Mouse (Mus musculus) heart, embryonic 14.5 days (tissue): ENCODE measurements around the gene Lrrfip2. TPM values are rescaled to one million over a fixed set of nuclear protein-coding genes. Genes with fewer than 3 reads are reported as not detected.

Source experiments
- ATAC-seq: fragments of 200-750 bp; cut with Nextera tagmentation; 2 replicates; pipeline ENCODE4 v1.8.0; 2017; ENCODE audit warnings: low read depth, moderate TSS enrichment; ENCODE audit not compliant: insufficient number of reproducible peaks, insufficient read depth, low FRiP score
- H3K27ac ChIP-seq, 2 experiments: fragments of 200-500 bp in 1 of 2; fragments of 300-500 bp in 1 of 2; sonication (generic) in 1 of 2; replicated peaks in 1 of 2; 2 replicates each; pipeline ENCODE4 v1.5.1; 2012 to 2014; ENCODE audit warnings: low read depth in 2 of 2, low read length in 2 of 2, control low read depth in 1 of 2, mild to moderate bottlenecking in 1 of 2, mixed read lengths in 1 of 2; ENCODE audit not compliant: control insufficient read depth in 1 of 2, insufficient read depth in 1 of 2
- H3K27me3 ChIP-seq: fragments of 300-500 bp; sonication (generic); 2 replicates; pipeline ENCODE4 v1.6.1; 2014; ENCODE audit warnings: mild to moderate bottlenecking, low read length, control low read depth; ENCODE audit not compliant: control insufficient read depth, insufficient read depth
- H3K36me3 ChIP-seq: fragments of 300-500 bp; sonication (generic); 2 replicates; pipeline ENCODE4 v1.6.1; 2014; ENCODE audit warnings: mild to moderate bottlenecking, control low read depth, low read length, mixed read lengths; ENCODE audit not compliant: control insufficient read depth, insufficient read depth
- H3K4me1 ChIP-seq, 2 experiments: fragments of 200-500 bp in 1 of 2; fragments of 300-500 bp in 1 of 2; sonication (generic) in 1 of 2; 2 replicates each; pipeline ENCODE4 v1.6.1; 2012 to 2014; ENCODE audit warnings: low read length in 2 of 2, control low read depth in 1 of 2, mixed read lengths in 1 of 2; ENCODE audit not compliant: control insufficient read depth in 2 of 2, insufficient read depth in 2 of 2
- H3K4me2 ChIP-seq: fragments of 300-500 bp; sonication (generic); 2 replicates; pipeline ENCODE4 v1.6.1; 2014; ENCODE audit warnings: mild to moderate bottlenecking, low read length
- H3K4me3 ChIP-seq, 2 experiments: fragments of 200-500 bp in 1 of 2; fragments of 300-500 bp in 1 of 2; sonication (generic) in 1 of 2; 2 replicates each; pipeline ENCODE4 v1.5.1; 2012 to 2014; ENCODE audit warnings: low read length in 2 of 2, mild to moderate bottlenecking in 2 of 2, control low read depth in 1 of 2, low read depth in 1 of 2, moderate library complexity in 1 of 2; ENCODE audit not compliant: control insufficient read depth in 1 of 2, insufficient read depth in 1 of 2
- H3K9ac ChIP-seq: fragments of 300-500 bp; sonication (generic); 2 replicates; pipeline ENCODE4 v1.6.1; 2014; ENCODE audit warnings: mild to moderate bottlenecking, low read length
- H3K9me3 ChIP-seq: fragments of 300-500 bp; sonication (generic); 2 replicates; pipeline ENCODE4 v1.6.1; 2016; ENCODE audit warnings: low read length, control low read depth; ENCODE audit not compliant: control insufficient read depth
- WGBS: fragments of 180-500 bp; shearing (Covaris S2); extraction: QIAGEN DNeasy Blood & Tissue Kit; methylation state at CpG from one replicate; pipeline ENCODE4 v1.1.7; 2014; 5-methylcytosine and 5-hydroxymethylcytosine counted together
- polyA plus RNA-seq: library from polyadenylated mRNA; unstranded; fragments of >200 nt; fragmentation: Nextera tagmentation; extraction: Ambion mirVana; gene quantifications from 2 replicates; pipeline ENCODE4 v1.2.1, GENCODE M21; 2014

Lrrfip2 gene
- polyA plus RNA-seq, 1 experiment from 2014 or later, result 75.3 TPM

- H3K4me2 ChIP-seq, result no peak overlapping the region
- no peak overlapping the region for H3K9ac ChIP-seq
- H3K9me3 ChIP-seq, result no peaks in the 10 kb centered on the region
- peaks cover 54% of the 10 kb centered on the region for H3K36me3 ChIP-seq
- 76% methylated on average over 6 of the region's 6 CpGs for WGBS
- peaks cover 14 to 36% of the 10 kb centered on the region in 2 experiments for H3K4me1 ChIP-seq
- H3K27ac ChIP-seq, result no peak overlapping the region
- no peak for ATAC-seq
- no peaks in the 10 kb centered on the region for H3K27me3 ChIP-seq
- H3K4me3 ChIP-seq, result no peak overlapping the region
These were observed 128.2 kb downstream of the Lrrfip2 start for GRCm38 (mm10) chr9:111245546-111245945.

- no peak overlapping the region for H3K4me3 ChIP-seq
- ATAC-seq, result peak; percentile 82
- H3K4me2 ChIP-seq, result peak overlapping the region; percentile 1; the same call in 1 of the 2 replicates
- peak overlapping the region; percentile 76 to 82 for H3K27ac ChIP-seq
- H3K27me3 ChIP-seq, result no peaks in the 10 kb centered on the region
- peaks cover 65% of the 10 kb centered on the region for H3K36me3 ChIP-seq
- no peak overlapping the region for H3K9ac ChIP-seq
- peaks cover 10 to 32% of the 10 kb centered on the region in 2 experiments for H3K4me1 ChIP-seq
- H3K9me3 ChIP-seq, result no peaks in the 10 kb centered on the region
- 46% methylated on average over 3 of the region's 3 CpGs for WGBS
These were observed 130.4 kb downstream of the Lrrfip2 start for GRCm38 (mm10) chr9:111247682-111248246.

GRCm38 (mm10) chr9:111252161-111252869 lies 134.9 kb downstream of the Lrrfip2 start:
- WGBS, result 44% methylated on average over 7 of the region's 7 CpGs
- ATAC-seq, result no peak
- H3K36me3 ChIP-seq, result peaks cover 81% of the 10 kb centered on the region

GRCm38 (mm10) chr9:111260360-111260985 lies 143.1 kb downstream of the Lrrfip2 start:
- Histone ChIP-seq H3K36me3 (peaks cover 84% of the 10 kb centered on the region), H3K27ac (peak overlapping the region; percentile 15 to 52; a peak in 2 of 4 replicates), H3K4me2 (no peak overlapping the region), H3K4me3 (no peak overlapping the region), H3K9ac (no peak overlapping the region), H3K9me3 (no peaks in the 10 kb centered on the region), H3K4me1 (no peaks in the 10 kb centered on the region), H3K27me3 (no peaks in the 10 kb centered on the region)
- whole genome bisulfite sequencing, result 23% methylated on average over 1 of the region's 1 CpGs
- ATAC-seq, result no peak

More at GRCm38 (mm10) chr9:111252161-111252869, 134.9 kb downstream of the Lrrfip2 start:
- Histone ChIP-seq H3K4me3 (no peak overlapping the region), H3K9me3 (no peaks in the 10 kb centered on the region), H3K4me1 (peaks cover 2 to 17% of the 10 kb centered on the region in 2 experiments), H3K27me3 (no peaks in the 10 kb centered on the region), H3K9ac (no peak overlapping the region), H3K4me2 (no peak overlapping the region), H3K27ac (no peak overlapping the region)

GRCm38 (mm10) chr9:111261356-111261755 lies 144.0 kb downstream of the Lrrfip2 start:
- no peaks in the 10 kb centered on the region for H3K27me3 ChIP-seq
- H3K9ac ChIP-seq, result no peak overlapping the region
- no peak overlapping the region for H3K4me2 ChIP-seq
- WGBS, result 91% methylated on average over 4 of the region's 4 CpGs
- H3K4me3 ChIP-seq, result no peak overlapping the region
- H3K9me3 ChIP-seq, result no peaks in the 10 kb centered on the region
- peaks cover 85% of the 10 kb centered on the region for H3K36me3 ChIP-seq
- no peak for ATAC-seq
- H3K4me1 ChIP-seq, result no peaks in the 10 kb centered on the region
- H3K27ac ChIP-seq, result no peak overlapping the region

- Histone ChIP-seq H3K9me3 (no peaks in the 10 kb centered on the region), H3K36me3 (peaks cover 47% of the 10 kb centered on the region), H3K27ac (no peak overlapping the region), H3K27me3 (no peaks in the 10 kb centered on the region), H3K4me2 (no peak overlapping the region), H3K4me3 (no peak overlapping the region), H3K4me1 (peaks cover 0 to 14% of the 10 kb centered on the region in 2 experiments; a peak in 1 of 4 replicates), H3K9ac (no peak overlapping the region)
- WGBS, result 95% methylated on average over 2 of the region's 2 CpGs
- ATAC-seq, result no peak
These were observed 150.6 kb downstream of the Lrrfip2 start for GRCm38 (mm10) chr9:111267998-111268397.

GRCm38 (mm10) chr9:111270606-111271005 lies 153.2 kb downstream of the Lrrfip2 start:
- Histone ChIP-seq H3K9me3 (no peaks in the 10 kb centered on the region), H3K36me3 (peaks cover 38% of the 10 kb centered on the region), H3K4me2 (peak overlapping the region; percentile 70), H3K27ac (peak overlapping the region; percentile 93 to 96), H3K9ac (peak overlapping the region; percentile 76), H3K4me1 (peaks cover 5 to 40% of the 10 kb centered on the region in 2 experiments), H3K27me3 (no peaks in the 10 kb centered on the region), H3K4me3 (peak overlapping the region; percentile 87 to 99)
- 14% methylated on average over 5 of the region's 5 CpGs for WGBS
- ATAC-seq, result no peak
